Mouse (Mus musculus) brain, embryonic 14.5 days (tissue): ENCODE measurements around the gene Anks1b.

Source experiments
- CTCF ChIP-seq: fragments of 200-500 bp; IDR thresholded peaks from 2 replicates; pipeline ENCODE4 v1.5.1; 2012; ENCODE audit warnings: inconsistent platforms, mild to moderate bottlenecking, moderate library complexity, borderline replicate concordance; ENCODE audit not compliant: insufficient read depth, insufficient read length; ENCODE audit errors: extremely low read depth
- POLR2A ChIP-seq: fragments of 200-500 bp; IDR thresholded peaks from 2 replicates; pipeline ENCODE4 v1.6.1; 2012; ENCODE audit warnings: mild to moderate bottlenecking, inconsistent platforms, borderline replicate concordance; ENCODE audit not compliant: poor library complexity, insufficient read depth, insufficient read length, severe bottlenecking; ENCODE audit errors: extremely low read depth

- no peak for TF ChIP-seq POLR2A
- TF ChIP-seq CTCF = no peak
Measured at GRCm38 (mm10) chr10:90771046-90771445, 897.7 kb downstream of the Anks1b start.
